Mouse (Mus musculus) cortical plate, adult 2 months (tissue): ENCODE data around the gene Klk5. TPM values are rescaled to one million over a fixed set of nuclear protein-coding genes. Genes with fewer than 3 reads are reported as not detected.

Experiments used
- H3K27ac ChIP-seq: fragments of 200-500 bp; 2 replicates; pipeline ENCODE4 v1.5.1; 2012; ENCODE audit warnings: low read length, control low read depth, inconsistent platforms; ENCODE audit not compliant: insufficient read depth
- H3K4me1 ChIP-seq: fragments of 200-500 bp; 2 replicates; pipeline ENCODE4 v1.6.1; 2011; ENCODE audit warnings: low read length; ENCODE audit not compliant: control insufficient read depth, insufficient read depth
- H3K4me3 ChIP-seq: fragments of 200-500 bp; 2 replicates; pipeline ENCODE4 v1.5.1; 2011; ENCODE audit warnings: mild to moderate bottlenecking, low read length, control low read depth; ENCODE audit not compliant: insufficient read depth
- CTCF ChIP-seq: fragments of 200-500 bp; IDR thresholded peaks from 2 replicates; pipeline ENCODE4 v1.5.1; 2011; ENCODE audit warnings: mild to moderate bottlenecking, control low read depth, low read length; ENCODE audit not compliant: insufficient read depth; ENCODE audit errors: extremely low read depth
- POLR2A ChIP-seq: fragments of 200-500 bp; IDR thresholded peaks from 2 replicates; pipeline ENCODE4 v1.6.1; 2011; ENCODE audit warnings: mild to moderate bottlenecking, low read length, control low read depth; ENCODE audit not compliant: insufficient read depth; ENCODE audit errors: extremely low read depth
- polyA plus RNA-seq: library from polyadenylated mRNA; depleted of rRNA; stranded (reverse); fragments of >200 nt; gene quantifications from 2 replicates; pipeline ENCODE4 v1.2.3, GENCODE M21; 2012; rRNA removed

The Klk5 gene
- not detected in 2 replicates for polyA plus RNA-seq

- H3K4me3 ChIP-seq = no peak within 1 kb of the TSS
- TF ChIP-seq POLR2A (no peak), CTCF (no peak)
- H3K27ac ChIP-seq = no peak within 1 kb of the TSS
- H3K4me1 ChIP-seq = no peaks in the 10 kb centered on the region
Observed at GRCm38 (mm10) chr7:43841701-43842100, at the start of gene Klk5. Gene Klk5 (plus strand): TSS chr7:43841971.

GRCm38 (mm10) chr7:43796355-43796754 is 45.4 kb upstream of the Klk5 start:
- no peak for TF ChIP-seq POLR2A
- no peak for TF ChIP-seq CTCF

GRCm38 (mm10) chr7:43797333-43797769 is 44.4 kb upstream of the Klk5 start, which contains the start of gene Klk8:
Gene Klk8 (plus strand): TSS chr7:43797577.
- no peaks in the 10 kb centered on the region for H3K4me1 ChIP-seq
- TF ChIP-seq POLR2A (no peak), CTCF (no peak)
- H3K27ac ChIP-seq = no peak within 1 kb of the TSS
- peak within 1 kb of the TSS; percentile 54 for H3K4me3 ChIP-seq

More at GRCm38 (mm10) chr7:43796355-43796754, 45.4 kb upstream of the Klk5 start:
- Histone ChIP-seq H3K4me1 (no peaks in the 10 kb centered on the region), H3K27ac (no peak overlapping the region), H3K4me3 (peak overlapping the region; percentile 54; the same call in 1 of the 2 replicates)

GRCm38 (mm10) chr7:43797844-43798462 is 43.8 kb upstream of the Klk5 start:
- Histone ChIP-seq H3K4me3 (peak overlapping the region; percentile 54), H3K4me1 (no peaks in the 10 kb centered on the region), H3K27ac (no peak overlapping the region)
- TF ChIP-seq POLR2A = no peak
- no peak for TF ChIP-seq CTCF

- H3K27ac ChIP-seq = no peak overlapping the region
- TF ChIP-seq POLR2A = no peak
- TF ChIP-seq CTCF = no peak
- no peak overlapping the region for H3K4me3 ChIP-seq
- H3K4me1 ChIP-seq = no peaks in the 10 kb centered on the region
Observed at GRCm38 (mm10) chr7:43799876-43800275, 41.9 kb upstream of the Klk5 start.

GRCm38 (mm10) chr7:43810994-43811393 is 30.8 kb upstream of the Klk5 start, which contains the start of gene Klk7:
Gene Klk7 (plus strand): TSS chr7:43811294.
- no peak within 1 kb of the TSS for H3K27ac ChIP-seq
- H3K4me1 ChIP-seq = no peaks in the 10 kb centered on the region
- H3K4me3 ChIP-seq = no peak within 1 kb of the TSS
- TF ChIP-seq POLR2A (no peak), CTCF (no peak)

GRCm38 (mm10) chr7:43815211-43815610 is 26.6 kb upstream of the Klk5 start:
- Histone ChIP-seq H3K4me1 (no peaks in the 10 kb centered on the region), H3K27ac (no peak overlapping the region), H3K4me3 (no peak overlapping the region)
- TF ChIP-seq CTCF (no peak), POLR2A (no peak)

- no peak overlapping the region for H3K4me3 ChIP-seq
- TF ChIP-seq POLR2A (no peak), CTCF (no peak)
- H3K4me1 ChIP-seq = no peaks in the 10 kb centered on the region
- no peak overlapping the region for H3K27ac ChIP-seq
Observed at GRCm38 (mm10) chr7:43816746-43817145, 25.0 kb upstream of the Klk5 start.

- Histone ChIP-seq H3K4me3 (no peak overlapping the region), H3K27ac (no peak overlapping the region), H3K4me1 (no peaks in the 10 kb centered on the region)
- TF ChIP-seq CTCF (no peak), POLR2A (no peak)
Observed at GRCm38 (mm10) chr7:43821581-43821980, 20.2 kb upstream of the Klk5 start.

GRCm38 (mm10) chr7:43824199-43824598 is 17.6 kb upstream of the Klk5 start, which contains the start of gene Klk6:
Gene Klk6 (plus strand): TSS chr7:43824499.
- H3K4me3 ChIP-seq = no peak within 1 kb of the TSS
- H3K27ac ChIP-seq = no peak within 1 kb of the TSS
- TF ChIP-seq POLR2A (no peak), CTCF (no peak)
- H3K4me1 ChIP-seq = no peaks in the 10 kb centered on the region
